Mouse (Mus musculus) thymus, adult 2 months (tissue): ENCODE measurements at regions not wholly inside any gene's neighbourhood (a gene's known extent, or its start where the extent isn't known, plus 50 kb on each side); places are given as distances from the start of the nearest gene placed in this dataset.

Experiments used
- CTCF ChIP-seq: fragments of 200-500 bp; IDR thresholded peaks from 2 replicates; pipeline ENCODE4 v1.5.1; 2012; ENCODE audit warnings: mild to moderate bottlenecking, control low read depth, low read length, moderate library complexity, borderline replicate concordance; ENCODE audit not compliant: control insufficient read depth, poor library complexity, insufficient read depth; ENCODE audit errors: extremely low read depth
- POLR2A ChIP-seq: fragments of 200-500 bp; IDR thresholded peaks from 2 replicates; pipeline ENCODE4 v1.6.1; 2012; ENCODE audit warnings: mild to moderate bottlenecking, low read length, control low read depth, moderate library complexity; ENCODE audit not compliant: control insufficient read depth, poor library complexity, insufficient read depth; ENCODE audit errors: extremely low read depth

DNA sequence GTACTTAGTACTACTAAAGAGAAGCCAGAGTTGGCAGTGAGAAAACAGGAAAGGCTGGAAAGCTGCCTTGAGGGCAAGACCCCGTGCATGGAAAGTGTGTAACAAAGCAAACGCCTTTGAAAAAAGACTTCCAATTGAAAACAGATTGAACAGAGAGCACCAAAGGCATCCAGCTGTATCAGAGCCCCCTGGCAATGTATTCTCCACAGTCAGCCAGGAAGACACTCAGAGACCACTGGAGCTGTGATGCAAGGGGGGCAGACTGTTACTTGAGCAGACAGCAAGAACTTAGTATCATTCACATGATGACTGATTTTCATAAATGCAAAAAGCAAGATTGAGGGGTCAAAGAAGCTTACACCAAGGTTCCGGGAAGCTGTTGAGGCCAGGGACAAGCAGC lies 146.2 kb upstream of the Hes1 start:
- TF ChIP-seq CTCF (no peak), POLR2A (no peak)
